Mouse (Mus musculus): ENCODE data around the gene Usp36. TPM values are rescaled to one million over a fixed set of nuclear protein-coding genes. Genes with fewer than 3 reads are reported as not detected.

The Usp36 gene
- total RNA-seq, 1 experiment from 2014 or later = 20.4 TPM

DNA sequence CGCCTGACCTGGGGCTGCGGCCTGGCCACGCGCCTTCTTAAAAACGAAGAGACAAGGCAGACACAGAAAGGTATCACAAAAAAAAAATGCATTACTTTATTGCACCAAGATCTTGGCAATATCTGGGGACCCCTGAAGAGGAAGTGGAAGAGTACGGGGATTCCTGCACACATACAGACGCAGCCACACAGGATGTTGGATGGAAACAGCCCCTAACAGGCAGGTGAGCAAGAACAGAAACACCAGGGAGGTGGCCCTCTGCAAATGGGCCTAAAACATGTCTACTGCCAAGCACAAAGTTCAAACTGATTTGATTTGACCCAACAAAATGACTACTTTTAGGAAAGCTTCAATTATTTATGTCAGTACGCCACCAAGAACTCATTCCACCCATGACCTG, 30.5 kb downstream of the Usp36 start:
- no peak for ATAC-seq (ENCODE audit: extremely low read depth, insufficient number of reproducible peaks, low FRiP score, poor library complexity, severe bottlenecking)

DNA sequence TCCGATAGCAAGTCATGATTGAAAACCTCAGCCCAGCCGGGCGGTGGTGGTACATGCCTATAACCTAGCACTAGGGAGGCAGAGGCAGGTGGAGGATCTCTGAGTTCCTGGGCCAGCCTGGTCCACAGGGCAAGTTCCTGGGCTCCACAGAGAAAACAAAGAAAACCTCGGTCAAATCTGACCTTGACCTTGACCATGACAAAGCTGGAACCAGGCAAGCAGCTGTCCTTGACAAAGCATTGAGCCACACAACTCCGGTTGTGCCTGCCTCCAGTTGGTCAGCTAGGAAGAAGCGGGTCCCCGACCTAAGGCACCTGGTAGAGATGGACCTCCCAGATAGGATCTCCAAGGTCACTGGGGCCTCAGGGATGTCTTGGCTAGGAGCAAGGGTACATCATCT, 33.7 kb downstream of the Usp36 start:
- no peak for ATAC-seq (ENCODE audit: extremely low read depth, insufficient number of reproducible peaks, low FRiP score, poor library complexity, severe bottlenecking)

DNA sequence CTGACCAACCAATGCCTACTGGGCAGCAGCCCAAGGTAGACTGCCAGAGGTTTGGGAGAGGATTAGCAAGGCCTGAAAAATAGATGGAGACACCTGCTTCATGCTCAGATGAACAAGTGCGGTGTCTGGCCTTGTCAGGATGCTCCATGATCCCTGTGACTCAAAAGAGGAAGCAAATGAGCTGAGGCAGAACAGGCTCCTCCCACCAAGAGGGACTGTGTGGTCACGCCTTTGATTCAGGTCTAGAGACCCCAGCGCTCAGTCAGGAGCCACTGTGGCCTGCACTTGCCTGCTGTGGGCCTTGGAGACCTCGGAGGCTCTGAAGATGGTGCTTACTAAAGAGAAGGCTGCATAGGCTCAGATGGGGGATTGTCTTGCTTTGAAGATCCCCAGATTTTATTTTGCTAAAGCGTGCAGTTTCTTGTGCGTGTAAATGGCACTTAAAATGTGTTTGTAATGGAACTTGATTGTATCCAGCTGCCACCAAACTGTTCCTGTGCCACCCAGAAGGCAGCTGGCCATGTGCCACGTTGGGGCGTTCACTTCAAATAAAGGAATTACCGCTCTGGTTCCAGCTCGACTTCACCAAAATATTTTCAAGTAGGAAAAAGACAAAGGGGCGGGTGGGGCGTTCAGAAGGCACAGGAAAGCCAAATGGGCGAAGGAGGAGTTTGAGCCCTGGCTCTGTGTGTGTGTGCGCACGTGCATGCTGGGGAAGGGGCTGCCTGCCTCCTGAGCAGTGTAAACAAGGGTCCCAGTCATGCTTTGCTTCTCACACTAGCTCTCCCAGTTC, 35.7 kb downstream of the Usp36 start:
- ATAC-seq (ENCODE audit: extremely low read depth, insufficient number of reproducible peaks, low FRiP score, poor library complexity, severe bottlenecking) = peak; percentile 69

DNA sequence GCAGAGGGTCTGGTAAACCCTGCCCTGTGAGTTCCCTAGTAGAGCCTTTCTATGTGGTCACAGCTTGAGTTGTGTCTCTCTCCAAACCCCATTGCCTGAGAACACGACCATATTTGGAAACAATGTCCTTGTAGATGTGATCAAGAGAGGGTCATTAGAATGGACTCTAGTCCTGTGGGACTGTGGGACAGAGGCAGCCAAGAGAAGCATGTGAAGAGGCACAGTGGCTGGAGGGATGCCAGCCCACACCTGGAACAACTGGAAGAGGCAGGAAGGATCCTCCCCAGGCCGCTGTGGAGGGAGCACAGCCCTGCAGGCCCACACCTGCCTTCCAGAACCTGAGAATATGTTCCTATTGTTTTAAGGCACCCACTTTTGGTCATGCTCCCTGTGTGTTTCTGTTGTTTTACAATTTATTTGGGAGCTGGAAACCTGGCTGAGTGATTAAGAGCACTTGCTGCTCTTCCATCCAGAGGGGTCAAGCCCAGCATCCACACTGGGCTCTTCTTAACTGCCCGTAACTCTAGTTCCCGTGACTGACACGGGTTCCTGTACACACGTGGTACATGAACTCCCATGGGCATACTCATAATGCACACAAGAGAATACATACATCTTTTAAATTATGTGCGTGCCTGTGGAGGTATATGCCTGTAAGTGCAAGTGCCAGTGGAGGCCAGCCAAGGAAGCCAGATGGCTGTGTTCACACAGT, 36.4 kb downstream of the Usp36 start:
- no peak for ATAC-seq (ENCODE audit: extremely low read depth, insufficient number of reproducible peaks, low FRiP score, poor library complexity, severe bottlenecking)

DNA sequence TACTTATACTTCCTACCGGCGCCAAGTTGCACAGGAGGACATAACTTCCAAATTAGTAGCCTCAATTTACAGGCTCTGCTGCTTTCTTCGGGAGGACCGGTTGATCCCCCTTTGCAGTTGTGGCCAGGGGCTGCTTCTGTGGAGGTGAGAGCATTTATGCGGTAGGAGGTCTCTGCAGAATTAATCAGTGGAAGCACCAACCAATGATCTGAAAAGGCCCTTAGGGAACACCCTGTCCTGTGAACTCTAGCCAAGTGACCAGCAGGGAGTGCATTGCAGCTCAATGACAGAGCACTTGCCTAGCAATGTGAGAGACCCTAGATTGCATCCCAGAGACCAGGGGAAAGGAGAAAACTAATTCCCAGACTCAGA, 41.0 kb downstream of the Usp36 start:
- no peak for ATAC-seq (ENCODE audit: extremely low read depth, insufficient number of reproducible peaks, low FRiP score, poor library complexity, severe bottlenecking)

DNA sequence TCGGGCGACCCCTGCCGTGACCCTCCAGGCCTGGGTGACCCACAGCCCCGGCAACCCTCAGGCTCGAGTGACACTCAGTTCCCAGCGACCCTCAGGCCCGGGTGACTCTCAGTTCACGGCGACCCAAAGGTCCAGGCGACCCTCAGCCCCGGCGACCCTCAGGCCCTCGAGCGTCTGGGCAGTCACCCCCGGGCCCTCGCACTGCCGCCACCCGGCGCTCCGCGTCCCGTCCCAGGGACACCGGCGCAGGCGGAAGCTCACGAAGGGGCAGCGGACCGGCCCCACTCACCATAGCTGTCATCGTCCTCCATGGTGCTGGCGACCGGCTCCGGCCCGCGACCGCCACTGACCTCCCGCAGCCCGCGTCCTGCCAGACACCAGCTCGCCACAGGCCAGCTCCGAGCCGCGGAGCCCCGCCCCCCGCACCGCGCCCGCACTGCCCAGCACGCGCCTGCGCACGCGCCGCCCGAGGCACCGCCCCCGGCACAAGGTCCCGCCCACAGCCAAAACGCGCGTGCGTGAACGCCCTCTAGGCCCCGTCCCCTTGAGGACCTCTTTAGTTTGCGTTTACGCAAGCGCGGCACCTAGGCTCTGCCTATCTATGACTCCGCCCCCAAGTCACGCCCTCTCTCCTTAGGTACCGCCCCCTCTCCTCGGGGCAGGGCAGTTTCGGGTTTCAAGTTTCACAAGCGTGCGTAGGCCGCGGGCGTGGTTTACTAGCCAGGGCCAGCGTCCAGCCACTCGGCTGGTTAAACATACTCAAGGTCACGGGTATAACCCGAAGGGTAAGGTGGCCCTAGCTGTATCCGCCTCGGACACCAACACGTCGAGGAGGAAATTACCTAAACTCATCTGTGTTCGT, 41.7 kb downstream of the Usp36 start, which contains the start of gene Cyth1:
Cyth1 (minus strand) TSS at position 443 of the 862 bp plus-strand sequence.
- ATAC-seq (ENCODE audit: extremely low read depth, insufficient number of reproducible peaks, low FRiP score, poor library complexity, severe bottlenecking) = peak; percentile 92

DNA sequence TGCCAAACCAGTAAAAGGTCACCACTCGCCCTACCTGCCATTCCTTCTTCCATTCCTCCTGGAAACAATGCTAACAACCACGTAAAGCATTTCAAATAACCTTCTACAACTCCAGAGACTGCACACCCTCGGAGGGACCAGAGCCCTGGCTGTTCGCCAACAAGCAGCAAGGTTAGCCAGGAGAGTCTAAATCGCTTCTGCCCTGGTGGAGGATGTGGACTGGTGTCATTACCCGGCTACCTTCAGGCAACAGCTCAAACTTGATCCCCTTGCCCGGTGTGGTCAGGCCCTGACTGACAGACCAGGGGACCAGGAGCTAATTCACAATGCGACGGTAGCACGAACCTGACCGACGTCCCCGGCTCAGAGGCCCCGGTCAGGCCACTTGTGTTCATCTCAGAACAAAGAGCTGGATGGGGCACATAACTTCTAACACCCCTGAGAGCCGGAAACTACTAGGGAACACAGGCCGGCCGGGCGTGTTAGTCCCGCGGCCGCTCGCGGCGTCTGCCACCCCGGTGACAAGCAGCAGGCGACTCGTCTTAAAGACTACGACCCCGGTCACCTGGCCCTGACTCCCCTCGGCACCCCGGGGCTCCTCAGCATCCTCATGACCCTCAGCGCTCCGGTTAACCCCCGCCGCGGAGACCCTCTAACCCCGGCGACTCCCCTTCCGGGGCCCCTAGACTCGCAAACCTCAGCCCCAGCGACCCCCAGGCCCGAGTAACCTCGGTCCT, 42.5 kb downstream of the Usp36 start:
- no peak for ATAC-seq (ENCODE audit: extremely low read depth, insufficient number of reproducible peaks, low FRiP score, poor library complexity, severe bottlenecking)

DNA sequence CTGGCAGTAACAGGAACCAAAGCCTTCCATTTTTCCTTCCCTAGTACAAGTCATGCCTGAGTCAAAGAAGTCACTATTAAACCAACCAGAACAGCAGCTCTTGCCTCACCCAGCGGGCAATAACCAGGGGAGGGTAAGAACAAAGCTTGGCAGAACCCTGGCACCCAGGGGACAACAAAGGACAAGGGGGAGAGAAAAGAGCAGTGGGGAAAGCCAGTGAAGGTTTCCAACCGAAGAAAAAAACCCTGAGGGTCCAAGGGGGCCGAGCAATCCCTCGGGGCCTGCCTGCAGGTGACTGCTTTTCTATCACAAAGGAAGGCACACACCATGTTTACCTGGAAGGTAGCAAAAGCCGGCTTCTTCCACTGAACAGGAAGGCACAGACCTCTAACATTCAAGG, 43.3 kb downstream of the Usp36 start:
- no peak for ATAC-seq (ENCODE audit: extremely low read depth, insufficient number of reproducible peaks, low FRiP score, poor library complexity, severe bottlenecking)

DNA sequence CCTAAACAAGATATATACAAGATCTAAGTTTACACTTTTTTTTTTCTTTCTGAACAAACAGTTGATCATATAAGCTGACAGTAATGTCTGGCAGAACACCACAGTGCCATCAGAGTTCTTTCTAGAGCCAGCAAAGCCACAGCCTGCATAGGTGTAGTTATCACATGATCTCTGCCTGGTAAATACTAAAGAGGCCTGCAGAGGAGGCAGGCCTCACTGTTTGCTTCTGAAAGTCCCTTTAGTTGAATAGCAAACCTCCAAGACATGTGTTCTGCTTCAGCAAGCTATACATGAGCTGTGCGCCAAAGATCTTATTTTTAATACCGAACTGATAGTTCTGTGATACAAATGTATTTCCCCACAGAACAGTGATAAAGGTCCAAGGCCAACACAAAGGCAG, 44.9 kb downstream of the Usp36 start:
- ATAC-seq (ENCODE audit: extremely low read depth, insufficient number of reproducible peaks, low FRiP score, poor library complexity, severe bottlenecking) = no peak

DNA sequence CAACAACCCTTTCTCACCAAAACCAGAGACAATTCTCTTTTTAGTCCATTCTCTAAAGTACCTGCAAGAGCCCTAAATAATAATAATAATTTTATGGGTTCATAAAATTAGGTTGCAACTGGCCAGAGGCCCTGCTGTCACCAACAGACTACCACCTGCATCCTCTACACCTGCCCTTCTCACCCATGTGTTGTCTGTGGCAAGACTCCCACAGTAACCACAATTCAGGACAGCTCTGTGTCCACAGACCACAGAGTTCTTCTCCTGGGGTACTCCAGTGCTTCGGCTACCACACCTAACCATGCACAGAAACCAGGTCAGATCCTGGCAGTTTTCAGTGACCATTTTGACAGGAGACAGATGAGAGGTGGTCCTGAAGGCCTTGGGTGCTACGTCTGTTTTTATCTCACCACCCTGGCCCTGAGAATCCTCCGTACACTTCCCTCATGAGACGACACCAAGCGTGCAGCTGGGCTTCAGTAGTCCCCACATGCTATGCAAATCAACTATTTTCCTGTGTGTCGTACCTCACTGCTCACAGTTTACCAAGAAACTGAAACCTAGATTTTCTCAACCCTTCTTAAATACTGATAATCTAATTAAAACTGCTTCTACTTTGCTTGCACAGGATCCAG, 46.3 kb downstream of the Usp36 start:
- ATAC-seq (ENCODE audit: extremely low read depth, insufficient number of reproducible peaks, low FRiP score, poor library complexity, severe bottlenecking) = peak; percentile 55

DNA sequence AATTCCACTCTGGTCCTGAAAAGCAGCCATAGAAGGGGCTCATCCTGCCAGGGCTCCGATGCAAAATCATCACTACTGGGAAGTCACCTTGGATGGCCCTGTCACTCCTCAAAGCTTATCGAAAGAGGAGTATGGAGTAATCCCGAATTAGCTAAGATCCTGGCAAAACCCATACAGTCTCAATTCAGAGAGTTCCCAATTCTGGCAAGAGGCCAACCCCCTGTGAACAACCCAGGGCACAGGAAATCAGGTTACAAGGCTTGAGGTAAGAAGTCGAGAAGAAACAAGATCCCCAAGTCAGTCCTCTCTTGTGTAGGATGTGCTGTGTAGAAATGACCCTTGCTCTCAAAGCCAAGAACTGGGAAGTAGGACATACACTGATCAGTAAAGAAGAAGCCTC, 47.5 kb downstream of the Usp36 start:
- ATAC-seq (ENCODE audit: extremely low read depth, insufficient number of reproducible peaks, low FRiP score, poor library complexity, severe bottlenecking) = no peak

DNA sequence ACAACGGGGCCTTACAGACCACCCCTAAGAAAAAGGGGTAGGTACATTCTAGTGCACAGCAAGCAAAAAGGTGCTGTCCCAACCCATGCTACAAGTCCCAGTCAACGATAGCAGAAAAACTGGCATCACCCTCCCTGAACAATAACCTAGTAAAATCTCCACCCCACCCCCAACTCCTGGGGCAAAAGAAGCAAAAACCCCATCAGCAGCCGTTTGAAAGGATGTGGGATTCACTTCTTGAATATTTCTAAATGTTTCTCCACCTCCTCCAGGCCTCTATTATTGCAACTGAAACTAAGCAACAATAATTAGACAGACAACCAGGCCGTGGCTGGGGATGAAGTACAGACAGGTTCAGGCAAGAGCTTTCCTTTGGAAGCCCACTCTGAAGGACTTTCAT, 49.7 kb downstream of the Usp36 start:
- ATAC-seq (ENCODE audit: extremely low read depth, insufficient number of reproducible peaks, low FRiP score, poor library complexity, severe bottlenecking) = no peak

DNA sequence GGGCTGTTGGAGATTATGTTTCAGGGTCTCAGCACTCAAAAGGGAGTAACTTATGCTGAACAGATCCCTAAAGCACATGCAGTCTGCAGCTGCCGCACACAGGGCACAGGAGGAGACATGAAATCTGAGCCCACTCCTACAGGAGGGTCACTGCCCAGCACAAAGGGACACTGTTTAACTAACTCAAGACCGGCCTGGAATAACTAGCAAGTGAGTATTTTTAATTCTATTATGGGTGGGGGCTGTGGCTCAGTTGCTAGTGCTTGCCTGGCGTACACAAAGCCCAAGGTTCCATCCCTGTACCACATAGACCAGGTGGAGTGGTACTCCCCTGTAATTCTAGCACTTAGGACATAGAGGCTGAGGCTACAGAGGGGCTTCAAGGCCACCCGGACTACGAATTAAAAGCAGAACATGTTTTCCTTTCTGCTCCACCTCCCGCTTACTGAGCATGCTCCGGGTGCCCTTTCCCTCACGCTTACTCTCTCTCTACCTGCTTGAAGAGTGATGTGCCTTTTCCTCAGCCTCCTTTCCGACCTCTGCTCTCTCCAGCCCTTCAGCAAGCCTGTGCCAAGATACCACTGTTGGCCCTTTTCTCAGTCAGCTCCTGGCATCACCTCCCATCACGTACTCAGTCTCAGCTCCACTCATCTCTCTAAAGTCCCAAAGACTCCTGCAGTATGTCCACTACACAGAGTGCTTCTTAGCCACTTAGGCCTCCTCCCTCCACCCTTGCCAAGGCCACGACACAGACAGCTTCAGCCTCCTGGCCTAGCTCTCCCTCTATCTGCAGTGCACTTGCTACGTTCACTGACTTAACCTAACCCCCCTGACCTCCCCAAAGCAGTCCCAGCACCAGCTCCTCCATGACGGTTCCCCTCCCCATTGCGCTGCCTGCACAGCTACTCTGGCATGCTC, 50.5 kb downstream of the Usp36 start:
- no peak for ATAC-seq (ENCODE audit: extremely low read depth, insufficient number of reproducible peaks, low FRiP score, poor library complexity, severe bottlenecking)

DNA sequence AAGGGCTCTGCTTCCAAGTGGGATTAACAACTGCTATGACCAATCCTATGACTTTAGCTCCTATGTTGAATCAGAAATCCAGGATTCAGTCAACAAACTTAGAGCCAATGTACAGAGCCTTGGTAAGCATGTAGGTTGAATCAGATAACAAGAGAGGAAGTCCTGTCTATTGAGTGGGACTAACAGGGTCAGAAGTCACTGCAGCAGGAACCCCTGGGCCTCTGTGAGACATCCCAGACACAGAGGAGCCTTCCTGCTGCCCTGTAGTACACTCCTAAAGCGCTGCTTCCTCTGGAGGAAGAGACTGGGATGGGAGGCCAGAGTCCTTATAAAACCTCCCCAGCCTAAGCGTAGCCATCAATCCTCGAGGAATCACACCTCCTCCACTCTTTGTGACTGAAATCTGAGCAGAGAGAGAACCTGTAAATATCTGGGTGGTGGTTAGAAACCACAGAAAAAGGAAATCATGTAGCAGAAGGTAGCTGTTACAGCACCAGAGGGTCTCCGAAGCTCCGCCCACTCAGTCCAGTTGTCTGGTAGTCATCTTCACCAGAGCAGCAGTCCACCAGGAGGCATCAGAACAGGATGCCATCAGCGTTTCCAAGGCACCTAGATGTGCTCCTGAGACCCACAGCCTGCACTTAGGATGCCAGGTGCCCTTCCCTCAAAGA, 53.4 kb downstream of the Usp36 start:
- ATAC-seq (ENCODE audit: extremely low read depth, insufficient number of reproducible peaks, low FRiP score, poor library complexity, severe bottlenecking) = peak; percentile 24

DNA sequence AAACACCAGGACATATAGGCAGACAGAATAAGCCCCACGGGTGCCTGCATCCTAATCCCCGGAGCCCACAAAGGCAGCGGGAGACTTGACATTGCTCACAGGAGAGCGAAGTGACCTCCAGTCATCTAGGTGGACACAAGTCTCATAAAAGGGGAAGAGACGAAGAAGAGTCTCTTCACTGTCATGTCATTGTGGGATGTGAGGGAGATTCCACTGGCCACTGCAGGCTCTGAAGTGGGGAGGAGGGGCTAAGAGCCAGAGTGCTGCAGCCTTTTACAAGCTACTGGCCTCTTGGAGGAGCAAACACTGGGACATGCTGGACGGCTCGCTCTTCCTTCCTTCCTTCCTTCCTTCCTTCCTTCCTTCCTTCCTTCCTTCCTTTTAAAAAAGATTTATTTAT, 55.1 kb downstream of the Usp36 start:
- ATAC-seq (ENCODE audit: extremely low read depth, insufficient number of reproducible peaks, low FRiP score, poor library complexity, severe bottlenecking) = peak; percentile 21; the same call in 1 of the 2 replicates

DNA sequence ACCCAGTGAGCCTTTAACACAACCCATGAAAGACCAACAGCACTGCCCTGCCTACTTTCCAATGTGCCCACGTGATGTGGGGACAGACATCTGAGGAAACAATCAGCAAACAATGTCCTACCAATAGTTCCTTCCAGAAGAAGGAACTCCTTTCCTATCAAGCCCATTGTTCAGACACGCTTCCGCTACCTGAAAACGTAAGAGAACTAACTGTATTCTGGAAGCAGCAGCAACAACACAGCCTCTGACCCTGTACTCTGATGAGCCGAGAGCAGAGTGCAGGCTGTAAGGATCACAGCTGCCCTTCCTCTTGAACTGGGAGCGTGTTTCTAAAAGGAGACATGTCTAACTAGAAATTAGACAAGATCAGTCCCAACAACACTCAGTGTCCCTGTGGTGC, 55.5 kb downstream of the Usp36 start:
- ATAC-seq (ENCODE audit: extremely low read depth, insufficient number of reproducible peaks, low FRiP score, poor library complexity, severe bottlenecking) = no peak

DNA sequence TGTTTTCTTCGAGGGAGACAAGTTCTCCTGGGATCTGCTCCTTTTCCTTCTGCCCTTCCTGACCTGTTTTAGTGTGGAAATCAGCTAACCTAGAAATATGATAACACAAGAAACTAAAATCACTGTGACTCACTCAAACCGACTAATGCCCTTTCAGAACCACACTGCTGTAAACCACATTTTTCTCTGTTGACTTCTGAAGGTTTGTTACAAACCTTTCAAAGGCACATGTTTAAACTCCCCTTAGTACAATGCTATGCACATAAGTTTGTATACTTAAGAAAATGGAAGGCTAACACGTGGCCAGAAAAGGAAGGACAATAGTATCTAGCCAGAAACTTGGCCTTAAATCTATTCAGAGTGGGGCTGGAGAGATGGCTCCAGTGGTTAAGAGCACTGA, 56.1 kb downstream of the Usp36 start:
- no peak for ATAC-seq (ENCODE audit: extremely low read depth, insufficient number of reproducible peaks, low FRiP score, poor library complexity, severe bottlenecking)

Data from neutrophil, adult 5-6 weeks (primary cell).